Mouse (Mus musculus): ENCODE data around the gene Fat2. TPM values are rescaled to one million over a fixed set of nuclear protein-coding genes. Genes with fewer than 3 reads are reported as not detected.
A peak's percentile ranks its signal among the peaks of the same experiment; 100 is the strongest.

Fat2 gene
- total RNA-seq, 1 experiment from 2014 or later: 0.11 TPM

DNA sequence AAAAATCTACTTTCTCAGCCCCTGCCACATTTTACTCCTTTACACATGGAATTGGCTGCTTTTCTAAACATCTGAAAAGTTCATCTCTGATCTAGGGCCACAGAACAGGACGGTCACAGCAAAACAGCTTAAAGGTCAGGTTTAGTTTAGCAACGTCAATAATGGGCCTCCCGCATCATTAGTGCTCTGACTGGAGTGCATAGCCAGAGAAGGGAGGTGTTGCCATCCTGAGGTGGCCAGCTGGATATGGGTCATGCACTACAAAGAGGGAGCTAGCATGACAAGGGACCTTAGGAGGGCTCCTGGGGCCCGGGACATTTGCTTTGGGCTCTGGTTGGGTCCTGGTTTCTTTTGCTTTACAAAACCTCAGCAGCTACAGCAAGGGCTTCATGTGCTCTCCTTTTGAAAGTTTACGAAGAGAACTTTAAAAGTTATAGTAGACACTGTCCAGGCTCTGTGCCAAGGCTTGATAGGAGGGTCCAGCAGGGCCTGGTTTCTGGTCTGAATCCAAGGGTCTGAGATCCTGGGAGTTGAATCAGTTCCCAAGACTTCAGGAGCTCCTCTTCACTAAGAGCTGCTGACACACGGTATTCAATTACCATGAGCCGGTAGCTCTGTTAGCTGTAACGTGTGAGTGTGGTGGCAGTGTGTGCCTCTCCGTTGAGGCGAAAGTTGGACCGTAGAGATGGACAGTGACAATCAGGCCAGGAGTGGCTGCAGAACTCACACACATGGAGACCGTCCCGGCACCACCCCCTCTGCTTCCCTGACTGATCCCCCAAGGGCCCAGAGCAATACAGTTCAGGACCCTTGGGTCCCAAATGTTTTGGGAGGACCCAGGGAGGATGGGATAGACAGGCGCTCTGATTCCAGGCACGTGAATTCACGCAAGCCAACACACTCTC, 6.2 kb downstream of the Fat2 start:
- DNase-seq: no peak

DNA sequence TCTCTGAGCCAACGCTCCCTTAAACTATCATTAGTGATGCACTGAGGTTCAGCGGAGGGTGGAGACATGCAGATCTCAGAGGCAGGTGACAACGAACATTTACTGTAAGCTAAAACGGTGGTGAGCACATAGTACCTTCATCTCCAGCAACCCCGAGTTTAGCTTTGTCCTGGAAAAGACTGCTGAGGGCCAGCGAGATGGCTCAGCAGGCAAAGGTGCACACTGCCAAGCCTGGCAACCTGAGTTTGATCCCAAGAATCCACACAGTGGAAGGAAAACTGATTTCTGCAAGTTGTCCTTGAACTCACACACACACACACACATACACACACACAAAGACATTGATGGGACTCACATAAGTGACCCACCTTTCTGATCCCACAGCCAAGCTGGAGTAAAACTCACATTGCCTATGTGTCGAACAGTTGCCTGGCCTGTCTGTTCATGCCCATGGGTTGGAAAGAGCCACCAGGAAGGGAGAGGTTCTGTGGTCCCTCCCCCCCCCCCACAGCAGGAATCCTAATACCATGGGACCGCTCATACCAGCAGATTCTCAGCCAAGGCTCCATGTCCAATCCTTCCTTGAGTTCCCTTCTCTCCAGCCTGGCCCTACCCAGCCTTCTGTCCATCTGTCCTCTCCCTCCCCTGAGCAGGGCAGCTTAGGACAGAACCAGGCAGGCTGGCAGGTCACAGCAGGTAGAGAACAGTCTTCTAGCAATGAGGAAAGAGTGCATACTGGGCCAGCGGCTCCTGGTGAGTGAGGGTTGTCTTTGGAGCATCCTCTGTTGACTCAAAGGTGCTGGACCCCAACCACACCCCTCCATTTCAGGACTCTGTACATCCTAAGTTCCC, 8.6 kb downstream of the Fat2 start:
- no peak for DNase-seq

DNA sequence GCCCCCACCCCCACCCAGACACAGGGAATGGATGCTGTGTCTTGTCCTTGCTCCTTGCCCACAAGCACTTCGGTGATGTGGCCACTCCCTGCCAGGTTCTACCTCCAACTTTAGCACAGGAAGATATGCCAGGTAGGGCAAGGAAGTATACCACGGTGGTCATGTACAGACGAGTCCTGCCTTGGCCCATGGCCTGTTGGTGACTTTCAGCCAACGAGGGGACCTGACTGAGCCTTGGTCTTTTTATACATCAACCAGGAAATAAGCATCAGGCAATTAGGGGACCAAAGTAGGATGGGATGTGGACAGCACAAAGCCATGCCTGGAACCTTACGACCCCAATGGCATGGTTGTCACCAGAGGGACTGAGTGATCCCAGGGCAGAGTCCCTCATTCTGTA, 9.3 kb downstream of the Fat2 start:
- no peak for DNase-seq

DNA sequence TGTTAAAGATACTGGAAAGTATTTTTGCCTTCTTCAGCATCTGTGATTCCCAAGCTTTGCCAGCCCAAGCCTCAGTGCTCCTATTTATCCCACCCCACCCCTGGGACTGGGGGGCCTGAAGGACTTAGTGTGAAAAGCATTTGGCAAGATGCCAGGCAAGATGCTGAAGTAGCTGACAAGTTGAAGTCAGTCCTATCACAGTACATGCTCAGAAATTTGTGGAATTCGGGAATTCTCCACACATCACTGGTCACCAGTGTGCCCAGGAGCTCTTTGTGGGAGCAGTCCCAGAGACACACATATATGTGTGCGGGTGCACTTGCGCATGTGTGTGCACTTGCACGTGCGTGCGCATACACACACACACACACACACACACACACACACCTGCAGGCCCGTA, 10.2 kb downstream of the Fat2 start:
- no peak for DNase-seq

GRCm38 (mm10) chr11:55323854-55324253, 12.5 kb downstream of the Fat2 start:
- DNase-seq: no peak

- no peak for DNase-seq
Measured at GRCm38 (mm10) chr11:55320990-55321389, 15.4 kb downstream of the Fat2 start.

GRCm38 (mm10) chr11:55315966-55316365, 20.4 kb downstream of the Fat2 start:
- DNase-seq: no peak

DNA sequence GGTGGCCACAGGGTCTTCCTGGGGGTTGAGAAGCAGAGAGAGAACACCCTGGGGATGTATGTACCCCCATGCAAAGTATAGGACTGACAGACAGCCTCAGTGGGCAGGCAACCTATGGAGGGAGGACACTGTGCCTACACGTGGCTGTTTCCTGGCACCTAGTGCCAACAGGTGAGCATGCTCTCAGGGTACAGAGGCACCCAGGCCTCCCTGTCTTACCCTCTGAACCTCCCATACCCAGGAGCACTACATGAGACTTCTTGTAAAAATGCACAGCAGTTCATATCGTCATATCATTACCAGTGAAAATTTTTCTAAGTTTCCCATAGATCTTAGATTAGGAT, 21.7 kb downstream of the Fat2 start:
- no peak for DNase-seq

DNA sequence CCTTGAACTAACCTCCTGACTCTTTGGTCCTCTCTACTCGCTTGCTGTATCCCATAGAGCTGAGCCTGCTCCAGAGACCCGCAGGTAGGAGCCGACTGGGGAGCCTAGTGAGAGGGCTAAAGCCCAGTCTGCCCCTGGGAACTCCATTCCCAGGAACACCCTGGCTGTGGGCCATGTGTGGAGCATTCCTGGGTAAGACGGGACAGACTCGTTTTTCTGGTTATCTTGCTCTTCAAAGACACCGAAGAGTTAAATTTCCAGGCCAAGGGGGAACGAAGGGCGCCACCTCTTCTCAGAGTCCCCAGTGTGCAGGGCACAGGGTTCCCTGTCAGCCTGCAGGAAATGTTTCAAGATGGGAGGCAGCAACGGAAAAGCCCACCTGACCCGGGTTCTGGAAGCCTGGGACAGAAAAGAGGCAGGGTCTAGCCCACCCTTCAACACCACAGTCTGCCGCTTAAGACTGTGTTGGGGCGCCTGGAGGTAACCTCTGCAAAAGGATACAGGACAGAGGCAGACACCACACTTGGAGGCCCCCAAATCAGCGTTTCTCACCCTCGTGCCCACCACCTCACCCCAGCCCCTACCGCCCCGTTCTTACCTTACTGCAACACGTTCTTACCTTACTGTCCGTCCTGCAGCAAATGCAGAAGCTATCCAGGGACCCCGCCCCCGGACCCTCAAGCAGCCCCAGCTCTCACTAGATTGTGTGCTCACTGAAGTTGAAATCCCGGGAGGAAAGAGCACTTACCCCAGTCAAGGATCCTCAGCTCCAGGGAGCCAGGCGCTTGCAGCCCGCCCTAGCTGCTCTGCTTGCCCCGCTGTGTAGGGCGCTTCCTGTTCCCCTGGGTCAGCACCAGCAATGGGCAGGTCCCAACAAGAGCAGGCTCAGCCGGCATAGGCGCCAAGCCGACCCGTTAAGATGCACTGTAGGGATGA, 22.3 kb downstream of the Fat2 start:
- DNase-seq: no peak

DNA sequence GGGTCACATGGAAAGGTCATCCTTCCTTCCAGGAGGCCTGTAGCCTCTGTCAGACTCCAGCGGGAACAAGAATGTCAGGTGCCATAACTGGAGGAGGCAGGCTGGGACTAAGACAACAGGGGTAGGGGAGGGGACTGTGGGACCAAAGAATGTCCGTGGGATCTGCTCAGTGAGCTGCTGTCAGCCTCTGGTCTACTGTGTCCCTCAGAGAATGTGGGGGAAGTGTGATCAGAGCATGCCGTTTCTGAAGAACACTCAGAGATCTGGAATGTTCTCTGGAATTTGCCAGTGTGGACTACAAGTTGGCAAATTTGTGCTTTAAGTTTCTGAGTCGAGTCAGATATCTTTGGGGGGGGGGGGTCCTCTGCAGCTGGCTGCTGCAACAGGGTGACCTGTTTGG, 34.0 kb downstream of the Fat2 start:
- DNase-seq: no peak

- DNase-seq: no peak
Measured at GRCm38 (mm10) chr11:55293179-55293578, 43.2 kb downstream of the Fat2 start.

DNA sequence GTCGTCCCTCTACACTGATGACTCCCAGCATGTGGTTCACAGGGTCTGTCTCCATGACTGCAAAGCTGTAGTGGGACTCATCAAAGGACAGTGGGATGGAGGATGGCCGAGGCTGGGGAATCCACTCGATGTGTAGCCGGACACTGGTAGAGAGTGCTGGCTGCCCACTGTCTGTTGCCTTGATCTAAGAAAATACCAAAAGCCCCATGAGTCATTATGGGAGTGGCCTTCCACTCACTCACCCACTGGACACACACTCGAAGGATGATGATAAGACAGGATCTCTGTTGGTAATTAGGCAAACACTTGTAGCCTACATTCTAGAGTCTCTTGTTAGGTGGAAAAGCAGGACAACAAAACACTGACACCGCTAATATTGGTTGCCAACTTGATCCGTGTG, 44.5 kb downstream of the Fat2 start:
- peak; percentile 13 for DNase-seq

DNA sequence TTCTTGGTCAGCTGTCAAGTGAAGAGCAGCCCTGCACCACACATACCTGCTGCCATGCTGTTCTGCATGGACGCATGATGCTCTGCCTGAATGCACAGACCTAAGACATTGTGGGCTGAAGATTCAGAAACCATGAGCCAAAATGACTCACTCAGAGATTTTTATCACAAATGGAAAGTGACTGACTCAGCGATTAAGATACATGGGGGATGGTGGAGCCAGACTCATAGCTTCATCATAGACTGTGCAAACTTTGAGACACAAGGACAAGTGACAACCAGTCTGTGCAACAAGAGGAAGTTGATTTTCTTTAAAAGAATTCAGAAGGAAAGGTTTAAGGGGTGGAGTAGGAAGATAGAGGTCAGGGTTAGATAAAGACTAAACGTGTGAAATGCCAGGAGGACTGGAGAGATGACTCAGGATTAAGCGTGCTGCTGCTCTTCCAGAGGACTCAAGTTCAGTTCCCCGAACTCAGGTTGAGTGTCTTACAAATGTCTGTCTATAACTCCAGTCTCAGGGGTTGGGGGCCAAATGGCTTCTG, 46.4 kb downstream of the Fat2 start:
- peak; percentile 18 for DNase-seq

GRCm38 (mm10) chr11:55274756-55275155, 61.6 kb downstream of the Fat2 start:
- DNase-seq: peak; percentile 68

GRCm38 (mm10) chr11:55268580-55268979, 67.8 kb downstream of the Fat2 start:
- no peak for DNase-seq

GRCm38 (mm10) chr11:55265647-55266046, 70.7 kb downstream of the Fat2 start:
- no peak for DNase-seq

DNA sequence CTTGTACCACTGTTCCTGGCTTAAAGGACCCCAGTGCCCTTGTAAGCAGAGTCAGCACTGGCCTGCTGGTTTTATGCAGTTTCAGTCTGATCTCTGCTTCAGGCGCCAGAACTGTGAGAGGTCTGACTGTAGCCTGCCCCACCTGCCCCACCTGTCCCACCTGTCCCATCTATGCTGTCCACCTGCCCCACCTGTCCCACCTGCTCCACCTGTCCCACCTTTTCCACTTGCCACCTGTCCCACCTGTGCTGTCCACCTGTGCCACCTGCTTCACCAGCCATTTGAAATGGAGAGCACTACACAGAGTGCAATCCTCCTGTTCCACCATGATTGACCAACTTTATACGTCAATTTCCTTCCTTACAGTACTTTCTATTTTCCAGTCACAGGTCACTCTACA, 72.0 kb downstream of the Fat2 start:
- no peak for DNase-seq

DNA sequence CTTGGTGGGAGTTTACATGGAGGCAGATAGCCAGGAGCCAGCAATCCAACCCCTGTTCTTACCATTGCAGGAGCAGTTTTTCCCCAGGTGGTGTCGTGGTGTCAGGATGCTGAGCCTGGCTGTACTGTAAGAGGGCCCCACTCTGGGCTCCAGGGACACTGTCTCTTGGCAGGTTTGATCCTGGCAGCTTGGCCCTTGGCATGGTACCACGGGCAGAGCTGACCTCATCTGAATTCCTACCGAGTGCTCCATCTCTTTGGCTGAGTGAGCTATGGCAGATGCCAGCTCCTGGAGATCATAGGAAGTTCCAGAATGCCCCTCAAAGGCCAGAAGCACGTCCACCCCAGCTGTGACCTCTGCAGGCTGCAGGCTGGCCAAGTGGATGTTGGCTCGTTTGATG, 74.4 kb downstream of the Fat2 start:
- DNase-seq: peak; percentile 67

- DNase-seq: no peak
Measured at GRCm38 (mm10) chr11:55261105-55261504, 75.3 kb downstream of the Fat2 start.

DNA sequence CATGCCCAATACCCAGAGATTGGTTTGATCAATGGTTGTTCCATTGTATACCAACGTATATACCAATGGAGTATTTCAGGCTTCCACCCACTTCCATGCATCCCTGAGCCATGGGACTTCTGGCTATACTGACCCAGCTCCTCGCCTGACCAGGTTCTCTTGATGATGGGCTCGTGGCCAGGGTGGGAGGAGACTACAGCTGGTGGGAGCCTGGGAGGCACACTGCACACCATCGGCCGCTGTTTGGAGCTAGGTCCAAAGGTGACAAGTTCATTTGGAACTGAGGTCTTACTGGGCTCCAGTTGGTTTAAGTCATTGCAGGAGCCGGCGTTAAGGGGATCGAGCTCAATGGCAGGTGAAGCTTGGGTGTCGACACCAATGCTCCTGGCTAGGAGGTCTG, 83.0 kb downstream of the Fat2 start:
- DNase-seq: no peak

- no peak for DNase-seq
Measured at GRCm38 (mm10) chr11:55250527-55250926, 85.8 kb downstream of the Fat2 start.

DNA sequence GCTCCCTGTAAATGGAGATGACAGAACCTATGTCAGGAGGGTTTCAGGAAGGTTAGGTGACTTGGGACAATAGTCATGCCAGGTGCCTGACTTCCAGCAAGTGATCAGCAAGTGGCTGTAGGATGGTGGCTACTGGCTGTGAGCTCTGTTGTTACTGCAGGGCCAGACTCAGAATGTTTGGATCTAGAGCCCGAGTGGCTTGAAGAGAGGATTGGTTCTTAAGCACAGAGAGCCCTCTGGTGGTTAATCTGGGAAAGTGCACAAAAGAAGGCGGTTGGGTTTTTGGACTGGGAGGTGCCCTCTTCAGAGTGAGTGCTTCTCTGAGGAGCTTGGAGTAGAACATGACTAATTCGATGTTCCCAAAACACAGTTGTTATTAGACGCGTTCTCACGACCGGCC, 95.8 kb downstream of the Fat2 start:
- peak; percentile 78 for DNase-seq
